Mouse (Mus musculus) lung, postnatal 0 days (tissue): Measurements from ENCODE around the gene Cacna2d3. TPM values are rescaled to one million over a fixed set of nuclear protein-coding genes. Genes with fewer than 3 reads are reported as not detected.

Source experiments
- ATAC-seq: fragments of 200-750 bp; cut with Nextera tagmentation; 2 replicates; pipeline ENCODE4 v1.8.0; 2017; ENCODE audit warnings: moderate library complexity
- DNase-seq: peaks from one replicate; pipeline ENCODE4 v3.0.0-alpha.2; 2016; ENCODE audit warnings: low spot score
- H3K27ac ChIP-seq: fragments of 300-500 bp; sonication (generic); 2 replicates; pipeline ENCODE4 v1.5.1; 2014; ENCODE audit warnings: antibody characterized with exemption, mild to moderate bottlenecking, low read length, mixed read lengths
- H3K27me3 ChIP-seq: fragments of 300-500 bp; sonication (generic); replicated peaks from 2 replicates; pipeline ENCODE4 v1.6.1; 2014; ENCODE audit warnings: low read length, mixed read lengths; ENCODE audit not compliant: insufficient read depth
- H3K36me3 ChIP-seq: fragments of 300-500 bp; sonication (generic); 2 replicates; pipeline ENCODE4 v1.6.1; 2014; ENCODE audit warnings: low read length, mixed read lengths; ENCODE audit not compliant: insufficient read depth
- H3K4me1 ChIP-seq: fragments of 300-500 bp; sonication (generic); 2 replicates; pipeline ENCODE4 v1.6.1; 2014; ENCODE audit warnings: antibody characterized with exemption, low read depth, low read length, mixed read lengths; ENCODE audit not compliant: insufficient read depth
- H3K4me2 ChIP-seq: fragments of 300-500 bp; sonication (generic); replicated peaks from 2 replicates; pipeline ENCODE4 v1.6.1; 2014; ENCODE audit warnings: low read depth, mild to moderate bottlenecking, low read length, moderate library complexity, mixed read lengths
- H3K4me3 ChIP-seq: fragments of 300-500 bp; sonication (generic); 2 replicates; pipeline ENCODE4 v1.5.1; 2014; ENCODE audit warnings: low read depth, low read length
- H3K9ac ChIP-seq: fragments of 300-500 bp; sonication (generic); replicated peaks from 2 replicates; pipeline ENCODE4 v1.6.1; 2014; ENCODE audit warnings: low read depth, mild to moderate bottlenecking
- H3K9me3 ChIP-seq: fragments of 300-500 bp; sonication (generic); 2 replicates; pipeline ENCODE4 v1.6.1; 2016; ENCODE audit warnings: low read length, mixed read lengths
- CTCF ChIP-seq: IDR thresholded peaks from 2 replicates; pipeline ENCODE4 v1.5.1; 2016; ENCODE audit warnings: antibody characterized with exemption, mild to moderate bottlenecking
- EP300 ChIP-seq: IDR thresholded peaks from 2 replicates; pipeline ENCODE4 v1.6.1; 2016; ENCODE audit warnings: antibody characterized with exemption, mild to moderate bottlenecking, control low read depth
- WGBS: fragments of 180-500 bp; shearing (Covaris S2); extraction: QIAGEN DNeasy Blood & Tissue Kit; methylation state at CpG from one replicate; pipeline ENCODE4 v1.1.7; 2014; 5-methylcytosine and 5-hydroxymethylcytosine counted together
- polyA plus RNA-seq: library from polyadenylated mRNA; unstranded; fragments of >200 nt; fragmentation: Nextera tagmentation; extraction: Ambion mirVana; gene quantifications from 2 replicates; pipeline ENCODE4 v1.2.1, GENCODE M21; 2015

Gene Cacna2d3
- polyA plus RNA-seq, 1 experiment from 2014 or later = 0.50 TPM

DNA sequence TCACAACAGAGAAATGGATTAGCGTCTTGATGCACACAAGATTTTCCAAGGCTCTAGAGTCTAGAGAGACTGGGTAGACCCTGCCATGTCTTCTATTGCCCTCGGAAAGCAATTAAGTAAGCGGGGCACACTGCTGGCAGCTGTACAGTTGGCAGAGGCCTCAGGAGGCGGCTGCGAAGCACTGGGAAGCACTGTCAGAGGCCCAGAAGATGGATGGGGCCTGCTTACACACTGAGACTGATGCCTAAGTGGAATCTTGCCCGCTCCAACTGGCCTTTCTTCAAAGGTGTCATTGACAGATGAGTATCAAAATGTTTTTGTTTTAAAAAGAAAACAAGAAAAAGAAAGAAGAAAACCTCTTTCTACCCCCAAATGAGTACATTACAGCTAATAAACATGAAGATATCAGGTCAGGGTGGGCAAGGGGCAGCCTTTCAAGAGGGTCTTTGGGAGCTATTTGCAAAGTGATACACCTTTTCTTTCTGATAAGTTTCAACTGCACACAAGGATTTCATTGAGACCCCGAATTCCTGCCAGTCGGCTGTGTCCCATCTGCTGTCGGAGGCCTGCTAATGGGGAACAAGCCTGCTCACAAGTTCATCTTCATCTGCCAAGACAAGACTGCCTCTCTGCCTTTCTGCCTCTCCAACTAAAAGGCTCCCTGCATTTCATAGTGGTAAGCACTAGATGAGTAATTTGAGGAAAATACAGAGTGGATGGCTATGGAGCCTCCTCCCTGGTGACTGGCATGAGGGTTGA lies 680.9 kb downstream of the Cacna2d3 start:
- 32% methylated on average over 9 of the region's 9 CpGs for WGBS
- no peak overlapping the region for H3K4me2 ChIP-seq
- no peak overlapping the region for H3K27ac ChIP-seq

DNA sequence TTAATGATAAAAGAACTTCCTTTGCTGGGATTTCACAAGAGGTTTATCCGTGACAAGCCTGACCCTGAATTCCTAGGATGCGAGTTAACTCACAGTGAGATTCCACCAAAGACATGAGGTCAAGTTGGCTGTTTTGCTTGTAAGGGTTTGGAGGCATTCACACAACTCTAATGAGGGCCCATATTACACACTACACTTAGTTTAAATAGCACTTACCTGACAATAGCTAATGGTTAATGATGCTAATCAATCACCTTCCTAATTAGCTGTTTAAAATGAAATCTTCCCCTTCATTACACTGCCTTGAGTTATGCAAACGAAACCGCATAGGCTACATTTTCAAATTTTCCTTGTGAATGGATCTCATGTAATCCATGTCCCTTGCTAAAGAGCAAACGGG lies 683.4 kb downstream of the Cacna2d3 start:
- no peak overlapping the region for H3K4me3 ChIP-seq
- no peak for TF ChIP-seq EP300
- no peak for TF ChIP-seq CTCF
- WGBS = 64% methylated on average over 5 of the region's 5 CpGs
- no peak for ATAC-seq
- no peaks in the 10 kb centered on the region for H3K9me3 ChIP-seq
- no peak for DNase-seq
- H3K4me2 ChIP-seq = no peak overlapping the region
- H3K4me1 ChIP-seq = no peaks in the 10 kb centered on the region
- H3K36me3 ChIP-seq = no peaks in the 10 kb centered on the region
- no peaks in the 10 kb centered on the region for H3K27me3 ChIP-seq
- H3K27ac ChIP-seq = no peak overlapping the region
- H3K9ac ChIP-seq = no peak overlapping the region

More for the DNA sequence above, 680.9 kb downstream of the Cacna2d3 start:
- no peaks in the 10 kb centered on the region for H3K27me3 ChIP-seq
- no peaks in the 10 kb centered on the region for H3K9me3 ChIP-seq
- no peak overlapping the region for H3K4me3 ChIP-seq
- DNase-seq (no peak), ATAC-seq (no peak)
- H3K9ac ChIP-seq = no peak overlapping the region
- H3K36me3 ChIP-seq = no peaks in the 10 kb centered on the region
- TF ChIP-seq CTCF (no peak), EP300 (no peak)
- no peaks in the 10 kb centered on the region for H3K4me1 ChIP-seq

- H3K27me3 ChIP-seq = no peaks in the 10 kb centered on the region
- DNase-seq (no peak), ATAC-seq (no peak)
- TF ChIP-seq CTCF = no peak
- no peak overlapping the region for H3K9ac ChIP-seq
- H3K4me3 ChIP-seq = no peak overlapping the region
- no peaks in the 10 kb centered on the region for H3K36me3 ChIP-seq
- WGBS = 87% methylated on average over 1 of the region's 1 CpGs
- no peak overlapping the region for H3K27ac ChIP-seq
- no peaks in the 10 kb centered on the region for H3K9me3 ChIP-seq
- no peaks in the 10 kb centered on the region for H3K4me1 ChIP-seq
- no peak overlapping the region for H3K4me2 ChIP-seq
These were observed 689.7 kb downstream of the Cacna2d3 start for GRCm38 (mm10) chr14:29031858-29032395.

DNA sequence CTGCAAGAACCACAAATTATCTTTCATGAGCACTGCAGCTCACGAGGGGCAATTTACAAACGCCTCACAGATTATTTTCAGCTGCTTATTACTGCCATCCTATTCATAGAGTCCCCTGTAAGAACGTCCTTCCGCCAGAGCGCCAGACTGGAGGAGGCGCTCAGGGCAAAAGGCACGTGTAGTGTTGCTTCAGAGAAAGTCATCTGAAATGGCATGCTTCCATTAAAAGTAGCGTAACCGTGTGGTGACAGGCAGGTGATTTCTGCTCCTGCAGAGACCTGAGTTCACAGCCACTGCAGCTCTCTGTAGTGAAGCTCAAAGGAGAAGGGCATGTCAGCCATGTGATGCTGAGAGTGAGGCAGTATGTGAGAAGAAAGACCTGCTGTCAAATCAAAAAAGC lies 691.1 kb downstream of the Cacna2d3 start:
- WGBS = 52% methylated on average over 9 of the region's 9 CpGs
- no peaks in the 10 kb centered on the region for H3K27me3 ChIP-seq
- no peaks in the 10 kb centered on the region for H3K4me1 ChIP-seq
- DNase-seq (no peak), ATAC-seq (no peak)
- no peaks in the 10 kb centered on the region for H3K36me3 ChIP-seq
- H3K4me2 ChIP-seq = no peak overlapping the region
- TF ChIP-seq EP300 (no peak), CTCF (no peak)
- no peaks in the 10 kb centered on the region for H3K9me3 ChIP-seq
- no peak overlapping the region for H3K9ac ChIP-seq
- H3K27ac ChIP-seq = no peak overlapping the region
- H3K4me3 ChIP-seq = no peak overlapping the region

DNA sequence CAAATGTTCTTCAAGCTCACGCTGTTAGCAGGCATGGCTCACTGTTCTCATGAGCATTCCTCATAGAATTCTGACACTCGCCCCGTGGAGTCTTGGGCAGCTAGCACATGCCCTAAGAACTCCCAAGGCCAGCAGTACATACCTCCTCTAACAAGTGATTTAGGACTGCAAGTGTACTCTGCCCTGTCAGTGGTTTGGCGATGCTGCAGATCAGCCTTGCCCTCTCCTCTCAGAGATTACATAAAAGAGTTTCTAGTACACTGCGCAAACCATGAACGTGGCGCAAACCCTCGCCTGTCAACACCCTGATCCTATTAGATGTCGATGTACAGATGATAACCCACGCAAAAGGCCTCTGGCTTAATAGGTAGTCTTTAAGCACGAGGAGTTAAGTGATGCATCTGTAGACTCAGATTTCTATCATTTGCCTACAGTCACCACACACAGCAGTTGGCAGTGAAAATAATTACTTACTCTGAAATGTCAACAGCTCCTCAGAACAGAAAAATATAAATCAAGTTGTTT lies 691.7 kb downstream of the Cacna2d3 start:
- no peaks in the 10 kb centered on the region for H3K4me1 ChIP-seq
- H3K27me3 ChIP-seq = no peaks in the 10 kb centered on the region
- H3K27ac ChIP-seq = no peak overlapping the region
- no peaks in the 10 kb centered on the region for H3K9me3 ChIP-seq
- H3K4me2 ChIP-seq = no peak overlapping the region
- TF ChIP-seq EP300 (no peak), CTCF (no peak)
- 54% methylated on average over 11 of the region's 11 CpGs for WGBS
- H3K36me3 ChIP-seq = no peaks in the 10 kb centered on the region
- DNase-seq = no peak
- no peak for ATAC-seq
- H3K9ac ChIP-seq = no peak overlapping the region
- H3K4me3 ChIP-seq = no peak overlapping the region

DNA sequence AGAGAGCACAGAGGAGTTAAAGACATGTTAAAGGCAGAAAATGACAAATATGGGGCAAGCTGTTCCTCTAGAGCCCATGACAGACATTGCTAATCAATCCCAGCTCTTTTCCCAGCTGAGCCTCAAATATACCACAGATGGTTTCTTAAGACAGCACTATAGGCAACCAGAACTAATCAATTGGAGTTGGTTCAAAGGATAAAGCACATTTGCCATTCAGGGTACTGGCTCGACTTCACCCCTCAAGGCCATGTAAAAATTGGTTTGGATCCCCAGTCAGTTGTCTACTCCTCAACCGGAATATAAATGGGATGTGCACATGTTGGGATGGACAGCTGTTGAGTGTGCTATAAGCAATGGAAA lies 692.6 kb downstream of the Cacna2d3 start:
- Histone ChIP-seq H3K4me3 (no peak overlapping the region), H3K4me2 (no peak overlapping the region), H3K4me1 (no peaks in the 10 kb centered on the region), H3K27me3 (no peaks in the 10 kb centered on the region), H3K9ac (no peak overlapping the region), H3K27ac (no peak overlapping the region), H3K36me3 (no peaks in the 10 kb centered on the region), H3K9me3 (no peaks in the 10 kb centered on the region)
- ATAC-seq (no peak), DNase-seq (no peak)
- TF ChIP-seq EP300 = no peak
- no peak for TF ChIP-seq CTCF
- 84% methylated on average over 2 of the region's 2 CpGs for whole genome bisulfite sequencing
